Mouse (Mus musculus) ES-E14 (cell line): ENCODE measurements around the gene Tmem69.

Source experiments
- CHD2 ChIP-seq: IDR thresholded peaks from 2 replicates; pipeline ENCODE4 v1.6.1; 2014; ENCODE audit warnings: mild to moderate bottlenecking, low read depth, low read length, inconsistent platforms
- HCFC1 ChIP-seq: IDR thresholded peaks from 2 replicates; pipeline ENCODE4 v1.6.1; 2012; ENCODE audit warnings: low read length, inconsistent platforms, borderline replicate concordance; ENCODE audit not compliant: insufficient read depth
- MAFK ChIP-seq: IDR thresholded peaks from 2 replicates; pipeline ENCODE4 v1.6.1; 2014; ENCODE audit warnings: mild to moderate bottlenecking, low read depth, low read length, inconsistent platforms; ENCODE audit not compliant: insufficient read depth
- ZNF384 ChIP-seq: IDR thresholded peaks from 2 replicates; pipeline ENCODE4 v1.6.1; 2012; ENCODE audit warnings: low read depth, low read length, inconsistent platforms

- TF ChIP-seq MAFK (no peak), CHD2 (no peak), ZNF384 (no peak), HCFC1 (no peak)
Observed at GRCm38 (mm10) chr4:116596379-116596778, 40.6 kb upstream of the Tmem69 start, which contains the start of gene Ccdc17.
